Mouse (Mus musculus): ENCODE measurements around the gene Mnd1.

The Mnd1 gene

DNA sequence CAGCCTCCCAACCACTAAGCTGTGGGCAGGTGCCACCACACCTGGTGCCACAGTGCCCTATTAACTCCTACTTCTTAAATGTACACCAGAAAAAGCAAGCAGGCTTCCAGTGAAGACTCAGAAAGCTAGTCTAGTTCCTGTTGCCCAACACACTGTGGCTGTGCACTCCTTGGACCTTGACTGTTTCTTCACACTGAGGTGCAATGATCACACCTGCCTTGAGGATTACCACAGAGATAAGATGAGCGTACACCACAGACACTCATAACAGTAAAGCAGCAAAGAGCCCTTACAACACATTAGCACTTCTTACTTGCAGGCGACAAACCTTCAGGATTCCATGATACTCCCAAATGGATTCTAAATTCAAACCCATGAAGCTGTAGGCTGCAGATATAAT lies 62.7 kb downstream of the Mnd1 start:
- DNase-seq (ENCODE audit: extremely low spot score, low read depth, low spot score), result no peak

DNA sequence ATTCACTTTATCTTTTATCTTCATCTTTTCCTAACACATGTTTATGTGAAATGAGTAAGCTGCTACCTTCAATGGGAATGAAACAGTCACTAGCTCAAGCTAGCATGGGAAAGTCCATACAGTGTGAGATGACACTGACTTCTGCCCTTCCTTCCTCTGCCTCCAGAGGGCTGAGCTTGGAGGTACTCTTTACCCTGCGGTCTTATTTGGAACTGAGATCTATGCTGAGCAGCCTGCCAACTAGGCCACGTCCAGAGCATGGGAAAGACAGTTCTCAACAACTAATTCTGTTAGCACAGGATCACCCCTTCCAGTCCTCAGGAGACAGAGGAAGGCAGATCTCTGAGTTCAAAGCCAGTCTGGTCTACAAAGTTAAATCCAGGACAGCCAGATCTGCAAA lies 64.6 kb downstream of the Mnd1 start:
- DNase-seq (ENCODE audit: extremely low spot score, low read depth, low spot score), result no peak

DNA sequence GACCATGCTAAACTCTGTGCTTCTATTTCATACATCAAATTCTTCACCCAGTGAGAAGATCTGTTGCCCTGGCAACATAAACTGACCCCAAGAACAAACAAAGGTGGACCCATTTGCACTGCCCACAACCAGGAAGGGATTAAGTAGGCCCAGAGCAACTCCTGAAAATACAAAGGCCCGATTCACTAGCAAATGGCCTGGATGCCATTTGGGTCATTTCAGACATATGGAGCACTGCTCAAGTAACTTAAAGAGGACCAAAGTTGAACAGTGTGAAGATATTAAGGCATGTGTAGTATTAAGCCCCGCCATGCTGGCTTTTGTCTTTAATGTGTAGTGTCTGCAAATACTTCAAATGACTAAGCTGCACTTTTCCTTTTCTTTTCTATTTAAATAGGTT lies 68.7 kb downstream of the Mnd1 start:
- peak; percentile 14 for DNase-seq (ENCODE audit: extremely low spot score, low read depth, low spot score)

DNA sequence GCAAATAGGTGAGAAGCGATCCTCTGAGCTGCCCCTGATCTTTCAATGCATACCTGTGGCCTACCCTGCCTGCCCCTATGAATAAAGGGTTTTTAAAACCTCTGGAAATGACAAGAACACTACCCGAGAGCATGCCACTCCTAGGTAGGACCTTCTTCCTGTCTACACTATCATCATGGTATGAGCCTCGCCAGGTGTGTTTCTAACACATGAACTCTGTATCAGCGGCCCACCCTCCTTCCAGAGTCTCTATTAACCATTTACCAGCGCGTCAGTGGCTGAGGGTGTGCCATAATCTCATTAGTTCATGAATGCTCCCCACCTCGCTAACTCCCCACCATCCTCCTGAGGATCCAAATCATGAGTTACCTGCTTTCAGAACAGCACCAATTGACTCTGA lies 69.2 kb downstream of the Mnd1 start:
- no peak for DNase-seq (ENCODE audit: extremely low spot score, low read depth, low spot score)

DNA sequence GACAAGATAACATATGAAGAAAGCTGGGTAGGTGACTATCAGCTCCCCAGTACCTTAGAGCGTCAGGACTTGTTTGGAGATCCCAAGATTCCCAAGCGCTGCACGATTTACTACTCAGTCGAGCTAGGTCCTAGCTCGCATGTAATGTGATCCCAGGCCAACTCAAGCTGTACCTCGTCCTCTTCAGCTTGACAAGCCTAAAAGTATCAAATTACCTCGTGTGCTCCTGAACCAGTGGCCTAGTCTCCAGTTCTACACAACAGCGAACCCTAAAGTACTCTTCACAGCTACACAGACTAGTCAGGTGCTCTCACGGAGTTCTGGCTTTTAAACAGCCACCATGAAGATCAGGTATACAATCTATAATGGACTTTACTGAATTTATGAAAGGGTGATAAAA lies 70.2 kb downstream of the Mnd1 start:
- peak; percentile 31 for DNase-seq (ENCODE audit: extremely low spot score, low read depth, low spot score)

DNA sequence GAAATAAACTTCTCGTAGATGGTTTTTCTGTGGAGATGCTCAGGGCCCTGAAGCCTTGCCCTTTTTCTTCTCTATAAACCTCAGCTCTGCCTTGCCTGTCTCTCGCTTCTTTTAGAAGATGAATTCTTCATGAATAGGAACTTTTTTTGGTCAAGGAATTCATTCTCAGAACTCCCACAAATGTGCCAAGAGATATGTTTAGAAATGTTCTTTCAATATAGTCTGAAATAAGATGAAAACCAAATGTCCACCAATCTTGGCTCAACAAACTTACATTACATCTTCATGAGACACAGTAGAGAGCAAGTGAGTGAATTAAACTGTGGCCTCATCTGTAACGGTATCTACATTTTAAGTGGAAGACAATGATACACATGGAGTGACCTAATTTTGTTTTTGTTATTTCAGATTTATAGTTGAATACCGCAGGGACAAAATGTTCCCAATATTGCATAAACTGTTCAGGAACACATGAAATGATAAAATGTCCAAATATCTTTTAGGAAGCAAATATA lies 74.3 kb downstream of the Mnd1 start:
- no peak for DNase-seq (ENCODE audit: extremely low spot score, low read depth, low spot score)

DNA sequence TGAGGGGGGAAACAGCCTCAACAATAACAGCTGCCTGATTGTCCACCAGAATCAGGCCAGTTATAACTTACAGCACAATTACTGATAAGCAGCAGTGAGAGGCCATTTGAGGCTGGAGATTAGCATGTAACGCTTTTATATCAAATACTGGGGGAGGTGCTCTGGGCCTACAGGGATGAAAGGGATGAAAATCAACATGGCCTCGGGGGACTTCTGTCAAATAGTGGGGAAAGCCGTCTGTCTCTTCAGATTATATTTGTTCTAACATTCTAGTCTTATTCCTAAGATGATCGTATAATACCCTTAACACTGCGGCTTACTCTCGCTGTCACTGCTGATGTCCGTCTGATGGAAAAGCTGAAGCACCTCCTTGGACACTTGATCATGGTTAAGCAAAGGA lies 75.5 kb downstream of the Mnd1 start:
- no peak for DNase-seq (ENCODE audit: extremely low spot score, low read depth, low spot score)

DNA sequence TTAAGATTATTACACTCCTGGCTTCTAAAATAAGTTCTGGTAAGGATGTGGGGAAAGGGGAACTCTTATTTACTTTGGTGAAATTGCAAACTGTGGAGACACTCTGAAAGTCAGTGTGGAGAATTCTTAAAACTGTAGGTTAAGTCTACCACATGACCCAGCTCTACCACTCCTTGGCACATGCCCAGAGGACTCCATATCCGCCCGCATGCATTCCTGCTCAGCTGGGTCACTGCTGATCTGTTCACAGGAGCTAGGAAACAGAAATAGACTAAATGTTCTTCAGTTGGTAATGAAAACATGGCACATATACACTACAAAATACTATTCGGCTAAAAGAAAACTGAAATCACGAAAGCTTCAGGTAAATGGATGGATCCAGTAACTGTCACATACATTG lies 78.1 kb downstream of the Mnd1 start:
- no peak for DNase-seq (ENCODE audit: extremely low spot score, low read depth, low spot score)

DNA sequence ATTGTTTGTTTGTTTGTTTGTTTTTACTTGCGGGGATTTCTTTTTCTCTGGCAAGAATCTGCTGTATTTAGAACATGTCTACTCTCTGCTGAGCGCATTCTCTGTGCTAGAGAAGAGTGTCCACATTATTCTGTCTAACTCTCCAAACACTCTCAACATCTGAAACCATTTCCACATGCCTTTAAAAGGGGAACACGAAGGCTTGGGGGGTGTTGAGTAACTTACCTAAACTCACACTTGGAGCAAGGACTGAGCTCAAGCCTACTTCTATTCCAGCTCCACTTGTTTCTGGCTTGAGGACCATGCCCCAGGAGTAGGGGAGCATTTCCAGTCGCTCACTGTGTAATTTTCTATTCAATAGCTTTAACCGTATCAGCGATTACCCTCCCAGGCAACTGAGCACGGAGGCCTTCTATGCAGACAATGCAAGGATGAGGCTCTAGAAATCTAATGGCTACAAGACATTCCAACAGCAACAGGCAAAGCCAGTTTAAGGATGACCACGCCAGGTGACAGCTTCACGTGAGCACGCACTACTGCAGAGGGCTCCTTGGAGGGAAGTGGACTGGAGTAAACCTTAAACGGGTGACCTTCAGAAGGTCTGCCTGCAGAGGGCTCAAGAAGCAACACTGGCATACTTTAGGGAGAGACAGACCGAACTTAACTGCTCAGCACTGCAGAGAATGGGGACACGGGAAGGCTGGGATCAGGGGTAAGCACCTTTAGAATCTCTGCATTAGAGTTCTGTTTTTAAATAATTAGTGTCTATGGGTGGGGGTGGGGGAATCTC lies 78.8 kb downstream of the Mnd1 start:
- no peak for DNase-seq (ENCODE audit: extremely low spot score, low read depth, low spot score)

DNA sequence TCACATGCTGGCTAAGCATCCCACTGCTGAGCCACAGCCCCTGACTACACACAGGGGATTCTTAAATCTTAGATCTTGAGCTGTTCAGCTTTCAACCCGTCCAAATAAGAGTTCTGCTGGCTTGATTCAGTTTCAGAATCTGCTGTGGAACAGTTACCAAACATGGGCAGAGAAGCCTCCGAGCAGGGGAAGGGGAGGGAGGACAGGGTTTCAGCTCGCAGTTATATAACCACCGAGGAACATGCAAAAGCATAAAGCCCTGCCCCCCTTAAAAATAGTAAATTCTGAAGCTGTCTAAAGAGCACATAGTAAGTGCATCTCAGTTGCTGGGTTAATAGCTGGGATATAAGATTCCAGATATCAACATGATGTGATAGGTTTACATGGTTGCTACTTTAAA lies 80.1 kb downstream of the Mnd1 start:
- DNase-seq (ENCODE audit: extremely low spot score, low read depth, low spot score), result no peak

DNA sequence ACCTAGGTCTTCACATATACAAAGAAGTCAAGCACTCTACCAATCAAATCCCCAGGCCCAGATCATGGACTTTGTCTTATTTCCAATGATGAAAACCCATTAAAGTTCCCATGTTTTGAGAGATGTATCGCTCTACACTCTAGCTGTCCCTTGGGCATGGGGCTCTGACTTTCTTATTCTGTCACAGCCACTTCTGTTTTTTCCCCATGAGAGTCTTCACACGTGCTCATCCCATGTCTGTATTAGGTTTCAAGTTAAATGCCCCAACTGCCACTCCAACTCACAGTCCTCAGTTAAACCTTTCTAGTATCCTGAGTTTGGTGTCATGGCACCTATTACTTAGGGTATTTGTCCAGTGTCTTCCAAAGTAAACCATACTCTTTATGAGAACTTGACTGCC lies 80.8 kb downstream of the Mnd1 start:
- no peak for DNase-seq (ENCODE audit: extremely low spot score, low read depth, low spot score)

DNA sequence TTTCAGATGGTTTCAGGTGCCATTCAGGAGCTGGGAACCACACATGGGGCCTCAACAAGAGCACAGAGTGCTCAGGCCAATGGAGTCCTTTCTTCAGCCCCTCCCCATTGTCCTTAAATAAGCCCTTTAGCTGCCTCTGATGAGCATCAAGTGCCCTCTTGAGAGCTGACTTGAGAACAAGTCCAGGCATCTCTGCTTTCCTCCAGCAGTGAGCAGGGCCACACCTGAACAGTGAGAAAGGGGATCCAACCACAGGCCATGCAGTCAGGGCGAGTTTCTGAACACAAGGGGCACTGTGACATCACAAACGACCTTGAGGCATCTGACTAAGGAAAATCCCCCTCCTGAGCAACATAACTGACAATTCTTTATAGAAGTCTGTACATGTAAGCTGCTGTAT lies 83.9 kb downstream of the Mnd1 start:
- DNase-seq (ENCODE audit: extremely low spot score, low read depth, low spot score), result no peak

DNA sequence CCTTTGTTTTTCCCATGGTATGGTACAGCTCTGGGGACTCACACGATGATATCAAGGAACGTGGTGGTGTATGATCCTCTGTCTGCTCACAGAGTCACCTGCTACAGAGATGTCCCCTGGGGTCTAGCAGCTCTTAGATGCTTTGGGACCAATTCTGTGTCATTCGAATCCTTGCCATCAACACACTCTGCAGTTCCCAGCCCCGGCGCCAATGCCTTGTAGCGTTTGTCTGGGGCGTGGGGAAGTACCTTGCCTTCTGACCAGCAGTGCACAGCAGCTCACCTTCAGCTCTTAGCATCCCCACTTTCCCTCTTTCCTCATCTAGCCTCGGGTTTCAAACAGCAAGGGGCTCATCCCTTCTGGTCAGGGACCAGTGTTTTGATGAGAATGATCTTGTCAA lies 84.8 kb downstream of the Mnd1 start:
- no peak for DNase-seq (ENCODE audit: extremely low spot score, low read depth, low spot score)

DNA sequence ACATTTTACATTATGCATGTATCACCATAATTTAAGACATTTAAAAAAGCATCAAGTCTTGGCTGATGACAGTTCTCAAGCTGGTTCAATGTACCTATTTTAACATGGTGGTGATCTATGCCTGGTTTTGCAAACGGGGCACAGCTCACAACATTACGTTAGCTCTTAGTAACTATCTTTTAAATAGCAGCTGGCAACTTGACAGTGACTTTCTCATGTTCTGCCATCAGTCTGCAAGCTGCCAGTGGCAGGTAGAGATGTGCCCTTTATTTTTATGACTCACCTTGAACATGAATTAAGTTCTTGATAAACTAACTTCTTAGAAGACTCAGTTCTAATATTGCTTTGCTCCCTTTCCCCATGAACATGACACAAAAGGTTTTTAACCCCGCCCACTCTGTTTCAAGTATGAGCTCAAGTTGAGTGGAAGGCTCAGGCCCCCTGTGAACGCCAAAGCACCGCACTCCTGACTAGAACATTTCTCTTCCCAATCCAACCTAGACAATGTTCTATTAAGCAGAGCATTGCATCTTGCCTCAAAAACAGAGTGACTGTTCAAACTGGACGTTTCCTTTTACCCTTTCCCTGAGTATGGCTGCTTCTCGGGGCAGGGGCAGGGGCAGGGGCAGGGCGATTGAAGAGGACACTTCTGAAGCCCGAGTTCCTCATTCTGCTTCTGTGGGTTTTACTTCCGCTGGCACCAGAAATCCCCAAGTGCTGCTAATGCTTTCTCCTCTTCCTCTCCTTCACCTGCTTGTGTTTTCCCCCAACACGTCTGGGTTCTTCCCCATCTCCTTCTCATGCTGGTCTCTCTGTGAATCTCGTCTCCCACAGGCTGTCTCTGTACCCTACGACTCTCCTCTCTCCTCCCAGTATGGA lies 86.5 kb downstream of the Mnd1 start:
- DNase-seq (ENCODE audit: extremely low spot score, low read depth, low spot score), result no peak

DNA sequence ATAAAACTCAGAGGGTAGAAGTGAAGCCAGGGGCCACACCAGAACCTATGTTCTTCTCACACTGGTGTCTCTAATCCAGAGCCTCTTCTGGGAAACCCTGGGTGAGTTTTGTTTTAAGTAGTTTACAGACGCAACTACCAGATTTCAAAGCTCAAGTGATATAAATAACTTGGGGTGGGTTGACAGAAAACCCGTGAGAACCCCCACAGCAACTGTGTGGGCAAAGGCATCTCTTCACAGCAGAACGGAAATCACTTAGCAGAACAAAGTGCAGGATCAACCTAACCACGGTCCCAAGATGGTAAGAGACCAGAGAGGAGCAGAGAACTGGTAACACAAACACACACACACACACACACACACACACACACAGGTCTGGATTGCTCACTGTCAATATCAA lies 89.8 kb downstream of the Mnd1 start:
- no peak for DNase-seq (ENCODE audit: extremely low spot score, low read depth, low spot score)

DNA sequence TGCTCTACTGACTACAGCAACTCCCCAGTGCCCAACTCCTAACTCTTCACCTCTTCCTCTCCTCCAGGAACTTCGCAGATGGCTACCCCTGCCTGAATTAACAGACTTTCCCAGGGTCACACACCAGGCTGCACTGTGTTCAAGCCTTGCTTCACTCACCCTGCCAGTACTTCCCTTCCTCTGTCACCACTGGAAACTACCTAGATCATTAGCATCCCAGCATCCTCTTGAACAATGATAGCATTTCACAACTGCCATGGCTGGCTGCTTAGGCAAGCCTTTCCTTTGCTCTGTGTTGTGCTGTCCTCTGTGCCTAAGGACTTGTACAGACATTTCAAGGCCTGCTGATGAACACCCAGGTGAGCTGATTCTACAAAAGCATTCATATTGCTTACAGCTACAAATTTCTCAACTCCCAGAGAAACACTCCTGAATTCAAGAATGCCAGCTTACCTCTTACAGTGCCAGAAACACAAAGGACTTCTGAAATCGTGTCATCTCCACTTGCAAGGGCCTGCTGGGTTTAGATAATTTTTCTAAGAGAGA lies 92.1 kb downstream of the Mnd1 start:
- DNase-seq (ENCODE audit: extremely low spot score, low read depth, low spot score), result no peak

DNA sequence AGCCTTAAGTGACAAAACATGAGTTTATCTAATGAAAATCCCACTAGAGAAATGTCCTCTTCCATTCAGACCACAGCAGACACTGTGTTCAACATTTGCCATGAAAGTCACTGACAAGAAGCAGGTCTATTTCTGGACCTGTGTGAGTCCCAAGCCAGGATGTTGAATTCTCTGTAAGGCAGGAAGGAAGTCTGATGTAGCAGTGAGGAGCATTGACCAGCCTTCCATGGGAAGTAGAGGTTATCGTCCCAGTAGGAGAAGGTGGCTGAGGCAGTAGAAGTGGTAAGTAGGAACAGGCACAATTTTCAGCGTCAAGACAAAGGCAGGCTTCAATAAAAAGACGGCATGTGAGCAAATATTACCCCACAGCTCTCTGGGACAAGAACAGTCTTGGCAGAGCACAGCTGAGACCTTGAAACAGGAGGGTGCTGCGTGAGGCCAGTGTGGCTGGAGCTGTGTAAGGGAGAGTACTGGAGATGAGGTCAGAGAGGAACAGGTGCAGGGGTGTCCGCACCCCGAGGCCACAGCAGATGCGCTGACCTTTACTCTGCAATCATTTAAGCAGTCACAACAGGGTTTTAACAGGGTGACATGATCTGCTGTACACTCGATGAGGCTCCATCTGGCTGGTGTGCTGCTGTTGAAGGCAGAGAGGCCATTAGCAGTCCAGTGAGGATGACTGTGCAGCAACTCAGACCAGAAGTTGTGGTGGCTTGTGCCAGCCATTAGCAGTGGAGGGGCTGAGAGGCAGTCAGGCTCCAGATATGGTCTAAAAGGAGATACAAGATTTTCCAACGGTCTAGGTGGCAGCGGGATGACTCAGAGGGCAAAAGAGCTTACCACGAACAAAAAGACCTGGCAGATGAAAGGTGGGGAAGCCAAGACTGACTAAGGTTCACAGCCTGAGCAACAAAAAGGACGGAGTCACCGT lies 93.8 kb downstream of the Mnd1 start:
- DNase-seq (ENCODE audit: extremely low spot score, low read depth, low spot score), result no peak

DNA sequence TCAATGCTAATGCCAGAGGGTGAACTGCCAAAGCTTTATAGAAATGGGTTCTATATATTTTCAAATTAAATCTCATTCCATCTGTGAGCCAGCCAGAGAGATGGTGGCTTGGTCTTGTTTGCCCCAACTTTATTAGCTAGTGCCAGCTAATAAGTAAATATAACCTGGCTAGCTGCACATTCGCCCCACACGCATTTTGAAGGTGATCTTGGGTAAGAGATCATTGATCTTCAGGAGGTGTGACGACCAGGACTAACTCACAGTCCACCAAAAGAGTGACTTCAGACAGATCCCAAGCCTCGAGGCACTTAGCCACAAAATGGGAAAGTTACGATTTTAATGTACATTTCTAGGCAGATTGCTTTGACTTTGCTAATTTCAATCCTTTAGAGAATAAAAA lies 94.6 kb downstream of the Mnd1 start:
- DNase-seq (ENCODE audit: extremely low spot score, low read depth, low spot score), result no peak

DNA sequence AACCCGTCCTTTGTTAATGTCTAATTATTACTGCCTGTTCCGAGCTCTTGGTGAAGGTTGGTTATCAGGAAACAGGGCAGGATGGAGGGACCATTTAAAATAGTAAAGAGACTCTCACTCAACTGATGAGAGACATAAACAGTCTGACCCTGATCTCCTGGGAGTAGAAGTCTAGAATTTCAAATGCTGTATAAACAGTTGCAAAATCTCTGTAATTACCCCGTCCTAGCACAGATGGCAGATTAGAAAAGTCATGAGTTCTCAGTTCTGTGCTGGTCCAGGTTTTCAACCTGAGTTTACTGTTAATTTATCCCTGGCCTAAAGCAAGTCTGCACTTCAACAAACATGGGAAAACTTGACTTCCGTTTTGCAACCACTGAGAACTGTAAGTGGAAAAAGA lies 95.5 kb downstream of the Mnd1 start:
- DNase-seq (ENCODE audit: extremely low spot score, low read depth, low spot score), result no peak

DNA sequence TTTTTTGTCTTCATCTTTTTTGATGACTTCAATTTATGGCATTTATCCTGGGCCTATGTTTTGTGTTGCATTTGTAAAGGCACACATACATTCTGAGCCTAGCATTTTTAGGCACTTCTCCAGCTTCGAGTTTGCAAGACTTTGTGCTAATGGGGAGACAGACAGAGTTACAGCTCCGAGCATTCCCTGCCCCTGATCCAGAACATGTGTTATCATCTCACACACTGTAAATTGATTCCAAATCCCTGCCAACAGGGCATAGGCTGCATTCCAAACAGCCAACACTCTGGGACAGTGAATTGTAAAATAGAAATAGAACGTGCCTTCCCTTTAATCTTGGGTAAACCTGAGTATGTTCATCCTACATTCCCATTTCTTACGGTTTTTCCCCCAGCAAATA lies 95.9 kb downstream of the Mnd1 start:
- DNase-seq (ENCODE audit: extremely low spot score, low read depth, low spot score), result no peak

DNA sequence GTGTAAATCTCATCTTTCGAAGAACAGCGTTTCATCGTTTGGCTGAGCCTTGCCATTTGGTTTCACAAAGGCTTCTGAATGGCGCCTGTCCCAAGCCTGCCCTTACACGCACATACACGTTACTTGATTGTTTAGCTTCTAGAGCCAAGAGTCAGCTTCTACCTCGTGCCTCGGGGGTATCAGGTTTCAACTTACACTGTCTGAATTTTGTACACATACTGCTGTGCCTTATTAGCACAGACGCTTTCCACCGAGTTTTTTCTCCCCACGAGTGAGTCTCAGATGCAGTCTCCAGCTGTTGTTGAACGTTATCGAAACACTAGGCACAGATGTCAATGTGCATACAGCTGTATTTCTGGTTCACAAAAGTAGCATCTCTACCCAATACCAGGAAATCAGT lies 96.3 kb downstream of the Mnd1 start:
- DNase-seq (ENCODE audit: extremely low spot score, low read depth, low spot score), result no peak
